Mouse (Mus musculus): ENCODE data around the gene Dst. TPM values are rescaled to one million over a fixed set of nuclear protein-coding genes. Genes with fewer than 3 reads are reported as not detected.
A peak's percentile ranks its signal among the peaks of the same experiment; 100 is the strongest.

The Dst gene
- total and polyA plus RNA-seq, 3 experiments, result 9.1 to 28.0 (median 20.5) TPM

DNA sequence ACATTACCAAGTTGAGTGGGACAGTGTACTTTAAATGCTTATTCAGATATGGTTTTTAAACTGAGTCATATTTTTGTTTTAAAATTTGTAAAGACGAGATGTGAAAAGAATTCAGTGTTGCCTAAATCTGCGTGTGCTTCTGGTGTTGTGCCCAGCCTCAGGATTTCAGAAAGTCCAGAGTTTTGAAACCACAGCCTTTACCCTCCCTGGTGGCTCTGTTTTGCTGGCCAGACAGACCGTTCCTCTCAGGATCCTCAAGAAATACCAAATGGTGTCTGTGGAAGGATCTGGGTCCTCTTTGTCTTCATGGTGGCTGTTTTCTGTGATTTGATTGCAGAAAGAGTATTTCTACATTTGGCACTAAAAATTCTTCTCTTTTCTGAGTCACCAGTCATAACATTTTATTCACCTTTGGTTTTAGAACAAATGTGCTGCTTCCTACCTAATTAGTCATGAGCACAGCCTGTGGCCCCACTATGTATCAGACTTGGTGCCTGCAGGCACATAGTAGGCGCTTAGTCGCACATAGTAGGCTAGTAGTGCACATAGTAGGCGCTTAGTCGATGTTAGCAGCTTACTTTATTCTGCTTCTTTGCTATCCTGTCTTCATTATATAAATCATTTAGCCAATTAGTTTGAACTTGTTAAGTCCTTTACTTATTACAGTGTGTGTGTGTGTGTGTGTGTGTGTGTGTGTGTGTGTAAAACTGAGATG lies 136.0 kb downstream of the Dst start:
- Histone ChIP-seq H3K27ac (ENCODE audit: insufficient read depth, low read depth) (no peak overlapping the region), H3K36me3 (replicated peaks in 1 of 2; ENCODE audit: control insufficient read depth in 1 of 2, insufficient read depth in 1 of 2, low read length in 1 of 2) (peaks cover 0 to 4% of the 10 kb centered on the region in 2 experiments), H3K4me1 (ENCODE audit: control insufficient read depth in 1 of 2, insufficient read depth in 2 of 2) (peaks cover 0 to 29% of the 10 kb centered on the region in 2 experiments; a peak in 2 of 4 replicates), H3K27me3 (replicated peaks) (no peaks in the 10 kb centered on the region), H3K9ac (ENCODE audit: insufficient read depth, low read depth) (no peak overlapping the region), H3K4me2 (ENCODE audit: insufficient read depth, low read depth, poor library complexity, severe bottlenecking) (no peak overlapping the region; the same call in 1 of the 2 replicates), H3K4me3 (replicated peaks in 1 of 3; ENCODE audit: low read depth in 2 of 3, low read length in 2 of 3, poor library complexity in 1 of 3) (no peak overlapping the region), H3K9me3 (replicated peaks; ENCODE audit: low read length) (no peaks in the 10 kb centered on the region), H3K79me2 (replicated peaks; ENCODE audit: control insufficient read depth, extremely low read depth, insufficient read depth, poor library complexity, severe bottlenecking) (no peaks in the 10 kb centered on the region)
- TF ChIP-seq TBP (conservative IDR thresholded peaks at IDR 0.05; ENCODE audit: low read depth, low read length) (no peak), ZKSCAN1 (IDR thresholded peaks at IDR 0.05; ENCODE audit: borderline replicate concordance, low read depth, low read length) (peak; percentile 97)
- dilution Hi-C loops (cut with MboI; ENCODE audit: extremely low pct_ligation_motif_present, extremely low pct_unique_long_range_greater_than_20kb, low sequenced_read_pairs) (no loop called here), in situ Hi-C loops (cut with MboI; ENCODE audit: low pct_ligation_motif_present, low pct_unique_long_range_greater_than_20kb, low sequenced_read_pairs) (no loop called here)
- DNase-seq (ENCODE audit: extremely low read depth), result no peak

DNA sequence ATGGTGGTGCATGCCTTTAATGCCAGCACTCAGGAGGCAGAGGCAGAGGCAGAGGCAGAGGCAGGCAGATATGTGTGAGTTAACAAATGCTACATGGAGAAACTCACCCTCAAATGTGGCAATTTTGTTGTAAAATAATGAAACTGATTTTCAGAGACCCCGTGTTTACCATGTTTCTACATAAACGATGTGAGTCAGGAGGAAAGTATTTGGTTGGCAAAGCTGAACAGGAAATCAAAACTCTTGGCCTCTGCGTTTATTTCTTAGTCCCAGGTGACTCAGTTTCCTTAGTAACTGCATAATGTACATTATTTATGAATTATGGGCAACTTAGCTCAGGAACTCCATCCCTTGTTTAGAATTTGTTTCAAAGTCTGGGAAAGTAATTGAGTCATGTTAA lies 136.7 kb downstream of the Dst start:
- no peaks in the 10 kb centered on the region for H3K79me2 ChIP-seq (replicated peaks; ENCODE audit: control insufficient read depth, extremely low read depth, insufficient read depth, poor library complexity, severe bottlenecking)
- H3K9ac ChIP-seq (ENCODE audit: insufficient read depth, low read depth), result no peak overlapping the region
- no peaks in the 10 kb centered on the region for H3K27me3 ChIP-seq (replicated peaks)
- no peak for DNase-seq (ENCODE audit: extremely low read depth)
- H3K4me2 ChIP-seq (ENCODE audit: insufficient read depth, low read depth, poor library complexity, severe bottlenecking), result no peak overlapping the region
- H3K9me3 ChIP-seq (replicated peaks; ENCODE audit: low read length), result no peaks in the 10 kb centered on the region
- TF ChIP-seq NRF1 (IDR thresholded peaks at IDR 0.05; ENCODE audit: low read depth, low read length) (no peak), E2F4 (IDR thresholded peaks at IDR 0.05; ENCODE audit: insufficient replicate concordance, low read depth, low read length) (no peak), USF1 (IDR thresholded peaks at IDR 0.05; ENCODE audit: low read depth, low read length) (no peak)
- dilution Hi-C loops (cut with MboI; ENCODE audit: extremely low pct_ligation_motif_present, extremely low pct_unique_long_range_greater_than_20kb, low sequenced_read_pairs) (no loop called here), in situ Hi-C loops (cut with MboI; ENCODE audit: low pct_ligation_motif_present, low pct_unique_long_range_greater_than_20kb, low sequenced_read_pairs) (no loop called here)
- no peak overlapping the region for H3K27ac ChIP-seq (ENCODE audit: insufficient read depth, low read depth)
- peaks cover 0 to 4% of the 10 kb centered on the region in 2 experiments for H3K36me3 ChIP-seq (replicated peaks in 1 of 2; ENCODE audit: control insufficient read depth in 1 of 2, insufficient read depth in 1 of 2, low read length in 1 of 2)
- H3K4me3 ChIP-seq (replicated peaks in 1 of 3; ENCODE audit: low read depth in 2 of 3, low read length in 2 of 3, poor library complexity in 1 of 3), result no peak overlapping the region
- H3K4me1 ChIP-seq (ENCODE audit: control insufficient read depth in 1 of 2, insufficient read depth in 2 of 2), result peaks cover 0 to 27% of the 10 kb centered on the region in 2 experiments; a peak in 2 of 4 replicates

GRCm38 (mm10) chr1:34047285-34047684 lies 139.3 kb downstream of the Dst start:
- in situ Hi-C loops (cut with MboI; ENCODE audit: low pct_ligation_motif_present, low pct_unique_long_range_greater_than_20kb, low sequenced_read_pairs), result no loop called here
- no peaks in the 10 kb centered on the region for H3K9me3 ChIP-seq (replicated peaks; ENCODE audit: low read length)
- no peaks in the 10 kb centered on the region for H3K27me3 ChIP-seq (replicated peaks)
- H3K4me2 ChIP-seq (ENCODE audit: insufficient read depth, low read depth, poor library complexity, severe bottlenecking), result no peak overlapping the region
- peaks cover 0 to 29% of the 10 kb centered on the region in 2 experiments; a peak in 2 of 4 replicates for H3K4me1 ChIP-seq (ENCODE audit: control insufficient read depth in 1 of 2, insufficient read depth in 2 of 2)
- no peak overlapping the region for H3K27ac ChIP-seq (ENCODE audit: insufficient read depth, low read depth)
- no peak overlapping the region for H3K9ac ChIP-seq (ENCODE audit: insufficient read depth, low read depth)
- no peak for DNase-seq (ENCODE audit: extremely low read depth)
- dilution Hi-C loops (cut with MboI; ENCODE audit: extremely low pct_ligation_motif_present, extremely low pct_unique_long_range_greater_than_20kb, low sequenced_read_pairs), result no loop called here
- no peak overlapping the region for H3K4me3 ChIP-seq (replicated peaks in 1 of 3; ENCODE audit: low read depth in 2 of 3, low read length in 2 of 3, poor library complexity in 1 of 3)
- TF ChIP-seq ZKSCAN1 (IDR thresholded peaks at IDR 0.05; ENCODE audit: borderline replicate concordance, low read depth, low read length) (no peak), CHD1 (IDR thresholded peaks at IDR 0.05; ENCODE audit: low read depth, low read length) (no peak), RCOR1 (conservative IDR thresholded peaks at IDR 0.05; ENCODE audit: low read depth, low read length) (no peak), GABPA (IDR thresholded peaks at IDR 0.05; ENCODE audit: insufficient replicate concordance, low read depth, low read length) (no peak), TBP (conservative IDR thresholded peaks at IDR 0.05; ENCODE audit: low read depth, low read length) (no peak), MXI1 (IDR thresholded peaks at IDR 0.05; ENCODE audit: low read depth, low read length) (no peak), MAX (IDR thresholded peaks at IDR 0.05; ENCODE audit: low read length) (no peak), SMC3 (IDR thresholded peaks at IDR 0.05; ENCODE audit: low read depth, low read length) (no peak), USF2 (conservative IDR thresholded peaks at IDR 0.05; ENCODE audit: low read depth, low read length) (no peak), MAFK (IDR thresholded peaks at IDR 0.05; ENCODE audit: insufficient replicate concordance, low read length) (no peak), UBTF (IDR thresholded peaks at IDR 0.05; ENCODE audit: low read depth, low read length) (no peak), TCF12 (IDR thresholded peaks at IDR 0.05; ENCODE audit: low read depth, low read length) (no peak), MAZ (IDR thresholded peaks at IDR 0.05; ENCODE audit: low read depth, low read length) (no peak)
- H3K79me2 ChIP-seq (replicated peaks; ENCODE audit: control insufficient read depth, extremely low read depth, insufficient read depth, poor library complexity, severe bottlenecking), result no peaks in the 10 kb centered on the region
- peaks cover 0 to 4% of the 10 kb centered on the region in 2 experiments for H3K36me3 ChIP-seq (replicated peaks in 1 of 2; ENCODE audit: control insufficient read depth in 1 of 2, insufficient read depth in 1 of 2, low read length in 1 of 2)
